Mouse (Mus musculus) limb, embryonic 14.5 days (tissue): Measurements from ENCODE around the gene Zfp131. TPM values are rescaled to one million over a fixed set of nuclear protein-coding genes. Genes with fewer than 3 reads are reported as not detected.

Experiments used
- ATAC-seq: fragments of 200-750 bp; cut with Nextera tagmentation; 2 replicates; pipeline ENCODE4 v1.8.0; 2017; ENCODE audit warnings: low read depth, moderate number of reproducible peaks, moderate TSS enrichment; ENCODE audit not compliant: low FRiP score
- DNase-seq: peaks from one replicate; pipeline ENCODE4 v3.0.0-alpha.2; 2015; ENCODE audit warnings: low spot score
- H3K27ac ChIP-seq: fragments of 300-500 bp; sonication (generic); replicated peaks from 2 replicates; pipeline ENCODE4 v1.5.1; 2014; ENCODE audit warnings: low read depth, mild to moderate bottlenecking, low read length, moderate library complexity, mixed read lengths
- H3K27me3 ChIP-seq: fragments of 300-500 bp; sonication (generic); 2 replicates; pipeline ENCODE4 v1.6.1; 2014; ENCODE audit warnings: low read length, mixed read lengths; ENCODE audit not compliant: control insufficient read depth, insufficient read depth
- H3K36me3 ChIP-seq: fragments of 300-500 bp; sonication (generic); 2 replicates; pipeline ENCODE4 v1.6.1; 2014; ENCODE audit warnings: mild to moderate bottlenecking, low read length, moderate library complexity, mixed read lengths; ENCODE audit not compliant: control insufficient read depth, insufficient read depth
- H3K4me1 ChIP-seq: fragments of 300-500 bp; sonication (generic); 2 replicates; pipeline ENCODE4 v1.6.1; 2014; ENCODE audit warnings: antibody characterized with exemption, low read length, mixed read lengths; ENCODE audit not compliant: control insufficient read depth, insufficient read depth
- H3K4me2 ChIP-seq: fragments of 300-500 bp; sonication (generic); replicated peaks from 2 replicates; pipeline ENCODE4 v1.6.1; 2014; ENCODE audit warnings: low read depth, mild to moderate bottlenecking, low read length, moderate library complexity; ENCODE audit not compliant: severe bottlenecking
- H3K4me3 ChIP-seq: fragments of 300-500 bp; sonication (generic); replicated peaks from 2 replicates; pipeline ENCODE4 v1.5.1; 2014; ENCODE audit warnings: low read length
- H3K9ac ChIP-seq: fragments of 300-500 bp; sonication (generic); 2 replicates; pipeline ENCODE4 v1.6.1; 2014; ENCODE audit warnings: mild to moderate bottlenecking, low read depth, low read length, moderate library complexity; ENCODE audit not compliant: severe bottlenecking
- H3K9me3 ChIP-seq: fragments of 300-500 bp; sonication (generic); 2 replicates; pipeline ENCODE4 v1.6.1; 2016; ENCODE audit warnings: low read length; ENCODE audit not compliant: control insufficient read depth
- POLR2A ChIP-seq: fragments of 200-500 bp; IDR thresholded peaks from 2 replicates; pipeline ENCODE4 v1.8.0; 2012; ENCODE audit warnings: inconsistent platforms, mild to moderate bottlenecking, moderate library complexity, borderline replicate concordance; ENCODE audit not compliant: insufficient read depth, insufficient read length; ENCODE audit errors: extremely low read depth
- WGBS: fragments of 180-500 bp; shearing (Covaris S2); extraction: QIAGEN DNeasy Blood & Tissue Kit; methylation state at CpG from one replicate; pipeline ENCODE4 v1.1.7; 2014; 5-methylcytosine and 5-hydroxymethylcytosine counted together
- polyA plus RNA-seq, 2 experiments: library from polyadenylated mRNA; depleted of rRNA in 1 of 2; stranded (reverse) in 1 of 2; unstranded in 1 of 2; fragments of >200 nt; fragmentation: Nextera tagmentation in 1 of 2; extraction: Ambion mirVana in 1 of 2; gene quantifications; 2 replicates each; pipeline versions ENCODE4 v1.2.1 to v1.2.3; 2012 to 2014

Zfp131 gene
- polyA plus RNA-seq, 2 experiments = 32.1 to 39.6 TPM

GRCm38 (mm10) chr13:119729406-119729805 lies 61.3 kb downstream of the Zfp131 start:
- no peaks in the 10 kb centered on the region for H3K9me3 ChIP-seq
- no peaks in the 10 kb centered on the region for H3K27me3 ChIP-seq
- no peak overlapping the region for H3K4me3 ChIP-seq
- no peaks in the 10 kb centered on the region for H3K36me3 ChIP-seq
- H3K27ac ChIP-seq = no peak overlapping the region
- no peak overlapping the region for H3K9ac ChIP-seq
- no peaks in the 10 kb centered on the region for H3K4me1 ChIP-seq
- 90% methylated on average over 7 of the region's 7 CpGs for WGBS
- DNase-seq (no peak), ATAC-seq (no peak)
- TF ChIP-seq POLR2A = no peak
- no peak overlapping the region for H3K4me2 ChIP-seq

- Histone ChIP-seq H3K9me3 (no peaks in the 10 kb centered on the region), H3K27ac (no peak overlapping the region), H3K36me3 (no peaks in the 10 kb centered on the region), H3K4me2 (no peak overlapping the region), H3K4me1 (no peaks in the 10 kb centered on the region), H3K4me3 (no peak overlapping the region), H3K9ac (no peak overlapping the region), H3K27me3 (no peaks in the 10 kb centered on the region)
- ATAC-seq = peak; percentile 75; the same call in 1 of the 2 replicates
- no peak for TF ChIP-seq POLR2A
- 76% methylated on average over 26 of the region's 26 CpGs for WGBS
- DNase-seq = no peak
These were observed 62.9 kb downstream of the Zfp131 start for GRCm38 (mm10) chr13:119727608-119728387.

- Histone ChIP-seq H3K27me3 (no peaks in the 10 kb centered on the region), H3K9me3 (no peaks in the 10 kb centered on the region), H3K4me2 (no peak overlapping the region), H3K4me3 (no peak overlapping the region), H3K36me3 (no peaks in the 10 kb centered on the region), H3K27ac (no peak overlapping the region), H3K4me1 (no peaks in the 10 kb centered on the region), H3K9ac (no peak overlapping the region)
- no peak for ATAC-seq
- DNase-seq = no peak
- TF ChIP-seq POLR2A = no peak
- 82% methylated on average over 7 of the region's 7 CpGs for WGBS
These were observed 66.1 kb downstream of the Zfp131 start for GRCm38 (mm10) chr13:119724541-119724940.

- WGBS = 82% methylated on average over 5 of the region's 5 CpGs
- no peak for ATAC-seq
- no peaks in the 10 kb centered on the region for H3K9me3 ChIP-seq
- DNase-seq = no peak
- H3K4me3 ChIP-seq = no peak overlapping the region
- no peak overlapping the region for H3K9ac ChIP-seq
- no peaks in the 10 kb centered on the region for H3K4me1 ChIP-seq
- TF ChIP-seq POLR2A = no peak
- H3K27ac ChIP-seq = no peak overlapping the region
- H3K4me2 ChIP-seq = no peak overlapping the region
- H3K36me3 ChIP-seq = no peaks in the 10 kb centered on the region
- H3K27me3 ChIP-seq = no peaks in the 10 kb centered on the region
These were observed 67.3 kb downstream of the Zfp131 start for GRCm38 (mm10) chr13:119723368-119723767.

- WGBS = 74% methylated on average over 3 of the region's 3 CpGs
- no peak for TF ChIP-seq POLR2A
- no peaks in the 10 kb centered on the region for H3K27me3 ChIP-seq
- no peak overlapping the region for H3K4me2 ChIP-seq
- no peak overlapping the region for H3K27ac ChIP-seq
- H3K4me3 ChIP-seq = no peak overlapping the region
- ATAC-seq (no peak), DNase-seq (peak; percentile 38)
- H3K9me3 ChIP-seq = no peaks in the 10 kb centered on the region
- H3K4me1 ChIP-seq = no peaks in the 10 kb centered on the region
- no peaks in the 10 kb centered on the region for H3K36me3 ChIP-seq
- H3K9ac ChIP-seq = no peak overlapping the region
These were observed 68.2 kb downstream of the Zfp131 start for GRCm38 (mm10) chr13:119722447-119722846.

- no peak overlapping the region for H3K4me3 ChIP-seq
- no peak for TF ChIP-seq POLR2A
- no peak for ATAC-seq
- no peak overlapping the region for H3K9ac ChIP-seq
- H3K27ac ChIP-seq = no peak overlapping the region
- 84% methylated on average over 2 of the region's 2 CpGs for WGBS
- no peak for DNase-seq
- H3K4me2 ChIP-seq = no peak overlapping the region
- H3K9me3 ChIP-seq = no peaks in the 10 kb centered on the region
- no peaks in the 10 kb centered on the region for H3K27me3 ChIP-seq
- H3K36me3 ChIP-seq = 0 out of 2 replicates have a peak, but pooled peaks cover 4% of the 10 kb centered on the region
- H3K4me1 ChIP-seq = no peaks in the 10 kb centered on the region
These were observed 74.6 kb downstream of the Zfp131 start for GRCm38 (mm10) chr13:119716105-119716504.

Other genes with a start within 250 kb of the Zfp131 start
- 0.18 and 0.23 TPM in 2 replicates for gene Ccl28, start 167.1 kb downstream of the Zfp131 start, polyA plus RNA-seq (2012; rRNA removed)
- 0.07 TPM in 1 of 2 replicates, not detected in the other for gene Ccl28, start 167.1 kb downstream of the Zfp131 start, polyA plus RNA-seq (2014; fragmentation: Nextera tagmentation; extraction: Ambion mirVana)
- 84.0 and 93.0 TPM in 2 replicates for gene Hmgcs1, start 100.5 kb downstream of the Zfp131 start, polyA plus RNA-seq (2012; rRNA removed)
- 118 and 135 TPM in 2 replicates for gene Hmgcs1, start 100.5 kb downstream of the Zfp131 start, polyA plus RNA-seq (2014; fragmentation: Nextera tagmentation; extraction: Ambion mirVana)
- 1.2 and 1.3 TPM in 2 replicates for gene Nim1k, start 35.0 kb downstream of the Zfp131 start, polyA plus RNA-seq (2012; rRNA removed)
- 2.1 and 2.2 TPM in 2 replicates for gene Nim1k, start 35.0 kb downstream of the Zfp131 start, polyA plus RNA-seq (2014; fragmentation: Nextera tagmentation; extraction: Ambion mirVana)
- not detected in 2 replicates for gene AF067063, start 39.3 kb upstream of the Zfp131 start, polyA plus RNA-seq (2012; rRNA removed)
- not detected in 2 replicates for gene AF067063, start 39.3 kb upstream of the Zfp131 start, polyA plus RNA-seq (2014; fragmentation: Nextera tagmentation; extraction: Ambion mirVana)
- gene D13Ertd608e, start 45.1 kb upstream of the Zfp131 start, polyA plus RNA-seq (2012; rRNA removed) = not detected in 2 replicates
- not detected in 2 replicates for gene D13Ertd608e, start 45.1 kb upstream of the Zfp131 start, polyA plus RNA-seq (2014; fragmentation: Nextera tagmentation; extraction: Ambion mirVana)
- gene Tcstv1, start 103.9 kb upstream of the Zfp131 start, polyA plus RNA-seq (2012; rRNA removed) = not detected in 2 replicates
- gene Tcstv1, start 103.9 kb upstream of the Zfp131 start, polyA plus RNA-seq (2014; fragmentation: Nextera tagmentation; extraction: Ambion mirVana) = not detected in 2 replicates
- gene Gm21761, start 138.4 kb upstream of the Zfp131 start, polyA plus RNA-seq (2012; rRNA removed) = not detected in 2 replicates
- gene Gm21761, start 138.4 kb upstream of the Zfp131 start, polyA plus RNA-seq (2014; fragmentation: Nextera tagmentation; extraction: Ambion mirVana) = not detected in 2 replicates
- gene B020031M17Rik, start 159.9 kb upstream of the Zfp131 start, polyA plus RNA-seq (2012; rRNA removed) = 0.13 TPM in 1 of 2 replicates, not detected in the other
- gene B020031M17Rik, start 159.9 kb upstream of the Zfp131 start, polyA plus RNA-seq (2014; fragmentation: Nextera tagmentation; extraction: Ambion mirVana) = not detected in 2 replicates
- gene Gm36079, start 236.1 kb upstream of the Zfp131 start, polyA plus RNA-seq (2012; rRNA removed) = not detected in 2 replicates
- gene Gm36079, start 236.1 kb upstream of the Zfp131 start, polyA plus RNA-seq (2014; fragmentation: Nextera tagmentation; extraction: Ambion mirVana) = not detected in 2 replicates